10 mouse cellular contexts compared by ENCODE assay signal in genomic region chr1:135347498-135348169, GRCm38 (mm10). TPM values are rescaled to one million over a fixed set of nuclear protein-coding genes. Genes with fewer than 3 reads are reported as not detected.
A peak's percentile ranks its signal among the peaks of the same experiment; 100 is the strongest.
DNase-seq lines count a peak whose midpoint lies in the region; ATAC-seq lines count a peak whose summit lies in the region.
"Had no signal": no experiment of that assay in that cellular context is flagged by ENCODE, and none has a peak within 500 bp of the region (broad histone marks: within the 10 kb centered on the region; RNA-seq: fewer than 3 reads in every experiment).

No protein-coding gene starts in this region.

- DNase-seq in cerebellum, adult 11-12 months = peak; percentile 9
- no peak for DNase-seq in cerebellum, postnatal 36 days
- DNase-seq in midbrain, embryonic 11.5 days (ENCODE audit: low spot score, missing footprints) = peak; percentile 69
- DNase-seq in midbrain, embryonic 14.5 days = no peak
- DNase-seq in heart, postnatal 14 days = peak; percentile 42 to 50
- peak; percentile 21 for DNase-seq in right cerebral cortex, postnatal 4 days
- DNase-seq in thymus, postnatal 36 days = no peak
- DNase-seq in cerebellum, postnatal 25 days = no peak

- H3K9ac ChIP-seq in midbrain, embryonic 11.5 days (ENCODE audit: low read length) = no peak overlapping the region
- no peak overlapping the region for H3K9ac ChIP-seq in midbrain, embryonic 14.5 days (replicated peaks; ENCODE audit: low read length)

- 62% methylated on average over 4 of the region's 4 CpGs for WGBS in midbrain, embryonic 11.5 days
- 60% methylated on average over 4 of the region's 4 CpGs for WGBS in midbrain, embryonic 14.5 days

- H3K9me3 ChIP-seq in midbrain, embryonic 11.5 days (ENCODE audit: control insufficient read depth, low read length) = no peaks in the 10 kb centered on the region
- H3K9me3 ChIP-seq in midbrain, embryonic 14.5 days (ENCODE audit: control insufficient read depth, low read length) = no peaks in the 10 kb centered on the region
- H3K9me3 ChIP-seq: megakaryocyte, embryonic 14.5 days had no signal

- H3K27me3 ChIP-seq in midbrain, embryonic 11.5 days (ENCODE audit: control insufficient read depth, insufficient read depth, low read length) = no peaks in the 10 kb centered on the region
- H3K27me3 ChIP-seq in midbrain, embryonic 14.5 days (ENCODE audit: control insufficient read depth, insufficient read depth, low read length) = no peaks in the 10 kb centered on the region

- H3K4me2 ChIP-seq in midbrain, embryonic 11.5 days = no peak overlapping the region
- no peak overlapping the region for H3K4me2 ChIP-seq in midbrain, embryonic 14.5 days (ENCODE audit: low read length)

- H3K4me1 ChIP-seq in midbrain, embryonic 11.5 days (ENCODE audit: control insufficient read depth, insufficient read depth, low read length) = no peaks in the 10 kb centered on the region
- no peaks in the 10 kb centered on the region for H3K4me1 ChIP-seq in midbrain, embryonic 14.5 days (ENCODE audit: control insufficient read depth, insufficient read depth, low read length)

- ATAC-seq in midbrain, embryonic 11.5 days (ENCODE audit: low FRiP score) = no peak
- no peak for ATAC-seq in midbrain, embryonic 14.5 days (ENCODE audit: low FRiP score, low TSS enrichment)

- no peak overlapping the region for H3K4me3 ChIP-seq in midbrain, embryonic 11.5 days (ENCODE audit: low read depth, low read length)
- no peak overlapping the region for H3K4me3 ChIP-seq in midbrain, embryonic 14.5 days (replicated peaks; ENCODE audit: low read depth, low read length)
- H3K4me3 ChIP-seq: megakaryocyte, embryonic 14.5 days had no signal

- H3K36me3 ChIP-seq in midbrain, embryonic 11.5 days (ENCODE audit: control insufficient read depth, insufficient read depth, low read length) = no peaks in the 10 kb centered on the region
- H3K36me3 ChIP-seq in midbrain, embryonic 14.5 days (ENCODE audit: control insufficient read depth, insufficient read depth, low read length) = no peaks in the 10 kb centered on the region

- intact Hi-C loops in heart, postnatal 14 days (cut with DNase I) = no loop called here

- H3K27ac ChIP-seq in midbrain, embryonic 11.5 days (ENCODE audit: low read depth, low read length) = no peak overlapping the region
- no peak overlapping the region for H3K27ac ChIP-seq in midbrain, embryonic 14.5 days (replicated peaks; ENCODE audit: low read depth, low read length)

RNA-seq across cellular contexts. Expression of gene Lmod1, which starts 23.0 kb away (rescaled TPM):
- polyA plus RNA-seq in midbrain, embryonic 11.5 days (2014; fragmentation: Nextera tagmentation; extraction: Ambion mirVana) = 0.39 and 0.81 TPM in 2 replicates
- 0.20 and 0.34 TPM in 2 replicates for polyA plus RNA-seq in midbrain, embryonic 14.5 days (2014; fragmentation: Nextera tagmentation; extraction: Ambion mirVana)
- 1 to 10 TPM; 1.9 to 3.0 TPM for total RNA-seq in heart, postnatal 14 days (2021)
- total RNA-seq: hematopoietic stem cell, adult 5-6 weeks had no signal

RNA-seq across cellular contexts. Expression of gene Shisa4, which starts 27.4 kb away (rescaled TPM):
- polyA plus RNA-seq in midbrain, embryonic 11.5 days (2014; fragmentation: Nextera tagmentation; extraction: Ambion mirVana) = 46.5 and 47.2 TPM in 2 replicates
- polyA plus RNA-seq in midbrain, embryonic 14.5 days (2014; fragmentation: Nextera tagmentation; extraction: Ambion mirVana) = 59.3 and 93.6 TPM in 2 replicates
- total RNA-seq in heart, postnatal 14 days (2021) = 1 to 10 TPM; 2.7 to 4.2 TPM
- total RNA-seq: hematopoietic stem cell, adult 5-6 weeks had no signal

RNA-seq across cellular contexts. Expression of gene Timm17a, which starts 34.1 kb away (rescaled TPM):
- polyA plus RNA-seq in midbrain, embryonic 11.5 days (2014; fragmentation: Nextera tagmentation; extraction: Ambion mirVana) = 177 and 180 TPM in 2 replicates
- polyA plus RNA-seq in midbrain, embryonic 14.5 days (2014; fragmentation: Nextera tagmentation; extraction: Ambion mirVana) = 136 and 154 TPM in 2 replicates
- 100 to 1,000 TPM; 359 to 389 TPM for total RNA-seq in heart, postnatal 14 days (2021)

Comparison
In these comparisons a context has a peak if more than half of its experiments do, and no peak if none do; other contexts are left out.
1. DNase-seq: peak in cerebellum, adult 11-12 months (single experiment), midbrain, embryonic 11.5 days (single experiment), heart, postnatal 14 days (2 of 2) and right cerebral cortex, postnatal 4 days (single experiment); none in cerebellum, postnatal 36 days (0 of 2), midbrain, embryonic 14.5 days (single experiment), thymus, postnatal 36 days (0 of 2) and cerebellum, postnatal 25 days (0 of 2).